Mouse (Mus musculus) heart, embryonic 12.5 days (tissue): Measurements from ENCODE around the gene Ptprh. TPM values are rescaled to one million over a fixed set of nuclear protein-coding genes. Genes with fewer than 3 reads are reported as not detected.

Experiments used
- ATAC-seq: fragments of 200-750 bp; cut with Nextera tagmentation; 2 replicates; pipeline ENCODE4 v1.8.0; 2017; ENCODE audit warnings: moderate TSS enrichment, moderate library complexity; ENCODE audit not compliant: insufficient number of reproducible peaks, low FRiP score
- H3K27ac ChIP-seq: fragments of 300-500 bp; sonication (generic); 2 replicates; pipeline ENCODE4 v1.5.1; 2016; ENCODE audit warnings: mild to moderate bottlenecking, moderate library complexity; ENCODE audit not compliant: poor library complexity, severe bottlenecking
- H3K27me3 ChIP-seq: fragments of 300-500 bp; sonication (generic); replicated peaks from 2 replicates; pipeline ENCODE4 v1.6.1; 2016; ENCODE audit warnings: mild to moderate bottlenecking, moderate library complexity
- H3K36me3 ChIP-seq: fragments of 300-500 bp; sonication (generic); 2 replicates; pipeline ENCODE4 v1.6.1; 2016; ENCODE audit warnings: mild to moderate bottlenecking, moderate library complexity
- H3K4me1 ChIP-seq: fragments of 300-500 bp; sonication (generic); replicated peaks from 2 replicates; pipeline ENCODE4 v1.6.1; 2016; ENCODE audit warnings: mild to moderate bottlenecking
- H3K4me2 ChIP-seq: fragments of 300-500 bp; sonication (generic); 2 replicates; pipeline ENCODE4 v1.6.1; 2016; ENCODE audit warnings: mild to moderate bottlenecking, moderate library complexity
- H3K4me3 ChIP-seq: fragments of 300-500 bp; sonication (generic); 2 replicates; pipeline ENCODE4 v1.5.1; 2016; ENCODE audit warnings: mild to moderate bottlenecking
- H3K9ac ChIP-seq: fragments of 300-500 bp; sonication (generic); 2 replicates; pipeline ENCODE4 v1.6.1; 2016; ENCODE audit warnings: mild to moderate bottlenecking, moderate library complexity
- H3K9me3 ChIP-seq: fragments of 300-500 bp; sonication (generic); replicated peaks from 2 replicates; pipeline ENCODE4 v1.6.1; 2016; ENCODE audit warnings: mild to moderate bottlenecking, moderate library complexity
- WGBS: fragments of 180-500 bp; shearing (Covaris S2); methylation state at CpG from one replicate; pipeline ENCODE4 v1.1.7; 2016; 5-methylcytosine and 5-hydroxymethylcytosine counted together
- polyA plus RNA-seq: library from polyadenylated mRNA; unstranded; fragments of >200 nt; fragmentation: Nextera tagmentation; extraction: Ambion mirVana; gene quantifications from 2 replicates; pipeline ENCODE4 v1.2.1, GENCODE M21; 2016

Gene Ptprh
- polyA plus RNA-seq, 1 experiment from 2014 or later, result not detected

GRCm38 (mm10) chr7:4630198-4630597 is 26.4 kb upstream of the Ptprh start:
- Histone ChIP-seq H3K9ac (peak overlapping the region; percentile 15; the same call in 1 of the 2 replicates), H3K4me2 (no peak overlapping the region; the same call in 1 of the 2 replicates), H3K27me3 (no peaks in the 10 kb centered on the region), H3K36me3 (peaks cover 66% of the 10 kb centered on the region), H3K4me3 (0 out of 2 replicates have a peak overlapping the region, but pooled peaks have one; percentile 16), H3K4me1 (no peaks in the 10 kb centered on the region), H3K9me3 (no peaks in the 10 kb centered on the region), H3K27ac (peak overlapping the region; percentile 51)
- WGBS, result 30% methylated on average over 1 of the region's 1 CpGs
- peak; percentile 88 for ATAC-seq

GRCm38 (mm10) chr7:4629586-4629985 is 25.7 kb upstream of the Ptprh start:
- H3K36me3 ChIP-seq, result peaks cover 62% of the 10 kb centered on the region
- peak overlapping the region; percentile 18 for H3K4me2 ChIP-seq
- no peaks in the 10 kb centered on the region for H3K9me3 ChIP-seq
- H3K27ac ChIP-seq, result peak overlapping the region; percentile 51
- 68% methylated on average over 5 of the region's 5 CpGs for WGBS
- H3K4me1 ChIP-seq, result no peaks in the 10 kb centered on the region
- ATAC-seq, result peak; percentile 60
- H3K9ac ChIP-seq, result peak overlapping the region; percentile 15; the same call in 1 of the 2 replicates
- H3K27me3 ChIP-seq, result no peaks in the 10 kb centered on the region
- peak overlapping the region; percentile 16 for H3K4me3 ChIP-seq

- Histone ChIP-seq H3K27ac (no peak overlapping the region), H3K27me3 (no peaks in the 10 kb centered on the region), H3K9ac (no peak overlapping the region), H3K36me3 (peaks cover 28% of the 10 kb centered on the region), H3K4me1 (no peaks in the 10 kb centered on the region), H3K9me3 (no peaks in the 10 kb centered on the region), H3K4me2 (no peak overlapping the region), H3K4me3 (no peak overlapping the region)
- ATAC-seq, result no peak
- 89% methylated on average over 2 of the region's 2 CpGs for WGBS
These were observed 22.1 kb upstream of the Ptprh start for GRCm38 (mm10) chr7:4625928-4626327.

GRCm38 (mm10) chr7:4624343-4624742 is 20.5 kb upstream of the Ptprh start:
- Histone ChIP-seq H3K4me1 (no peaks in the 10 kb centered on the region), H3K27ac (no peak overlapping the region), H3K4me2 (no peak overlapping the region), H3K36me3 (peaks cover 13% of the 10 kb centered on the region), H3K9me3 (no peaks in the 10 kb centered on the region), H3K27me3 (no peaks in the 10 kb centered on the region), H3K4me3 (no peak overlapping the region), H3K9ac (no peak overlapping the region)
- no peak for ATAC-seq
- 38% methylated on average over 1 of the region's 1 CpGs for WGBS

GRCm38 (mm10) chr7:4623544-4624189 is 19.8 kb upstream of the Ptprh start:
- H3K4me3 ChIP-seq, result no peak overlapping the region
- no peak overlapping the region for H3K9ac ChIP-seq
- H3K4me1 ChIP-seq, result no peaks in the 10 kb centered on the region
- peaks cover 8% of the 10 kb centered on the region for H3K36me3 ChIP-seq
- no peaks in the 10 kb centered on the region for H3K9me3 ChIP-seq
- ATAC-seq, result no peak
- no peak overlapping the region for H3K27ac ChIP-seq
- no peak overlapping the region for H3K4me2 ChIP-seq
- no peaks in the 10 kb centered on the region for H3K27me3 ChIP-seq
- WGBS, result 29% methylated on average over 3 of the region's 4 CpGs

GRCm38 (mm10) chr7:4619979-4620378 is 16.1 kb upstream of the Ptprh start:
- no peak overlapping the region for H3K4me2 ChIP-seq
- H3K9me3 ChIP-seq, result no peaks in the 10 kb centered on the region
- no peak for ATAC-seq
- WGBS, result 19% methylated on average over 1 of the region's 1 CpGs
- no peak overlapping the region for H3K27ac ChIP-seq
- no peak overlapping the region for H3K4me3 ChIP-seq
- H3K9ac ChIP-seq, result no peak overlapping the region
- no peaks in the 10 kb centered on the region for H3K4me1 ChIP-seq
- no peaks in the 10 kb centered on the region for H3K36me3 ChIP-seq
- H3K27me3 ChIP-seq, result no peaks in the 10 kb centered on the region

GRCm38 (mm10) chr7:4613740-4614403 is 10.0 kb upstream of the Ptprh start:
- H3K4me1 ChIP-seq, result no peaks in the 10 kb centered on the region
- H3K27me3 ChIP-seq, result no peaks in the 10 kb centered on the region
- no peak overlapping the region for H3K9ac ChIP-seq
- no peaks in the 10 kb centered on the region for H3K36me3 ChIP-seq
- H3K9me3 ChIP-seq, result 0 out of 2 replicates have a peak, but pooled peaks cover 5% of the 10 kb centered on the region
- H3K4me2 ChIP-seq, result no peak overlapping the region
- 65% methylated on average over 14 of the region's 14 CpGs for WGBS
- H3K4me3 ChIP-seq, result no peak overlapping the region
- no peak overlapping the region for H3K27ac ChIP-seq
- no peak for ATAC-seq

GRCm38 (mm10) chr7:4612956-4613355 is 9.1 kb upstream of the Ptprh start:
- WGBS, result 55% methylated on average over 1 of the region's 1 CpGs

GRCm38 (mm10) chr7:4612386-4612785 is 8.5 kb upstream of the Ptprh start:
- Histone ChIP-seq H3K4me2 (no peak overlapping the region), H3K9me3 (0 out of 2 replicates have a peak, but pooled peaks cover 5% of the 10 kb centered on the region), H3K9ac (no peak overlapping the region), H3K4me1 (no peaks in the 10 kb centered on the region), H3K36me3 (no peaks in the 10 kb centered on the region), H3K27ac (no peak overlapping the region), H3K27me3 (no peaks in the 10 kb centered on the region), H3K4me3 (no peak overlapping the region)
- no peak for ATAC-seq
- WGBS, result 46% methylated on average over 8 of the region's 8 CpGs

More at GRCm38 (mm10) chr7:4612956-4613355, 9.1 kb upstream of the Ptprh start:
- no peaks in the 10 kb centered on the region for H3K36me3 ChIP-seq
- no peak overlapping the region for H3K4me3 ChIP-seq
- no peak for ATAC-seq
- H3K9me3 ChIP-seq, result 0 out of 2 replicates have a peak, but pooled peaks cover 5% of the 10 kb centered on the region
- no peak overlapping the region for H3K4me2 ChIP-seq
- H3K4me1 ChIP-seq, result no peaks in the 10 kb centered on the region
- no peaks in the 10 kb centered on the region for H3K27me3 ChIP-seq
- no peak overlapping the region for H3K9ac ChIP-seq
- no peak overlapping the region for H3K27ac ChIP-seq

GRCm38 (mm10) chr7:4611921-4612341 is 8.1 kb upstream of the Ptprh start:
- WGBS, result 64% methylated on average over 12 of the region's 12 CpGs
- ATAC-seq, result no peak
- no peak overlapping the region for H3K4me3 ChIP-seq
- 0 out of 2 replicates have a peak, but pooled peaks cover 5% of the 10 kb centered on the region for H3K9me3 ChIP-seq
- H3K9ac ChIP-seq, result no peak overlapping the region
- H3K4me2 ChIP-seq, result no peak overlapping the region
- H3K27me3 ChIP-seq, result no peaks in the 10 kb centered on the region
- H3K36me3 ChIP-seq, result no peaks in the 10 kb centered on the region
- H3K4me1 ChIP-seq, result no peaks in the 10 kb centered on the region
- no peak overlapping the region for H3K27ac ChIP-seq

- H3K36me3 ChIP-seq, result no peaks in the 10 kb centered on the region
- H3K9ac ChIP-seq, result no peak overlapping the region
- H3K4me3 ChIP-seq, result no peak overlapping the region
- no peak overlapping the region for H3K27ac ChIP-seq
- ATAC-seq, result no peak
- no peaks in the 10 kb centered on the region for H3K27me3 ChIP-seq
- H3K4me1 ChIP-seq, result no peaks in the 10 kb centered on the region
- no peak overlapping the region for H3K4me2 ChIP-seq
- WGBS, result 78% methylated on average over 12 of the region's 12 CpGs
- H3K9me3 ChIP-seq, result 0 out of 2 replicates have a peak, but pooled peaks cover 5% of the 10 kb centered on the region
These were observed 7.7 kb upstream of the Ptprh start for GRCm38 (mm10) chr7:4611511-4611910.
